Mouse (Mus musculus) stomach, embryonic 15.5 days (tissue): ENCODE data around the gene Drc3. TPM values are rescaled to one million over a fixed set of nuclear protein-coding genes. Genes with fewer than 3 reads are reported as not detected.
A peak's percentile ranks its signal among the peaks of the same experiment; 100 is the strongest.

ENCODE experiments used
- ATAC-seq: fragments of 200-750 bp; cut with Nextera tagmentation; 2 replicates; pipeline ENCODE4 v1.8.0; 2017; ENCODE audit warnings: low read depth, moderate number of reproducible peaks, moderate TSS enrichment; ENCODE audit not compliant: insufficient read depth, low FRiP score
- H3K27ac ChIP-seq: fragments of 300-500 bp; sonication (generic); 2 replicates; pipeline ENCODE4 v1.5.1; 2015; ENCODE audit warnings: mild to moderate bottlenecking, inconsistent platforms
- H3K27me3 ChIP-seq: fragments of 300-500 bp; sonication (generic); replicated peaks from 2 replicates; pipeline ENCODE4 v1.6.1; 2015; ENCODE audit warnings: inconsistent platforms
- H3K36me3 ChIP-seq: fragments of 300-500 bp; sonication (generic); 2 replicates; pipeline ENCODE4 v1.6.1; 2015; ENCODE audit warnings: inconsistent platforms
- H3K4me1 ChIP-seq: fragments of 300-500 bp; sonication (generic); 2 replicates; pipeline ENCODE4 v1.6.1; 2015; ENCODE audit warnings: inconsistent platforms
- H3K4me2 ChIP-seq: fragments of 300-500 bp; sonication (generic); 2 replicates; pipeline ENCODE4 v1.6.1; 2015; ENCODE audit warnings: mild to moderate bottlenecking, inconsistent platforms
- H3K4me3 ChIP-seq: fragments of 300-500 bp; sonication (generic); replicated peaks from 2 replicates; pipeline ENCODE4 v1.5.1; 2015; ENCODE audit warnings: inconsistent platforms
- H3K9ac ChIP-seq: fragments of 300-500 bp; sonication (generic); 2 replicates; pipeline ENCODE4 v1.6.1; 2015; ENCODE audit warnings: inconsistent platforms
- H3K9me3 ChIP-seq: fragments of 300-500 bp; sonication (generic); 2 replicates; pipeline ENCODE4 v1.6.1; 2016; ENCODE audit warnings: inconsistent platforms
- WGBS: fragments of 180-500 bp; shearing (Covaris S2); methylation state at CpG from one replicate; pipeline ENCODE4 v1.1.7; 2015; 5-methylcytosine and 5-hydroxymethylcytosine counted together
- polyA plus RNA-seq: library from polyadenylated mRNA; unstranded; fragments of >200 nt; fragmentation: Nextera tagmentation; extraction: Ambion mirVana; gene quantifications from 2 replicates; pipeline ENCODE4 v1.2.1, GENCODE M21; 2015

The Drc3 gene
- polyA plus RNA-seq, 1 experiment from 2014 or later: 1.6 TPM

DNA sequence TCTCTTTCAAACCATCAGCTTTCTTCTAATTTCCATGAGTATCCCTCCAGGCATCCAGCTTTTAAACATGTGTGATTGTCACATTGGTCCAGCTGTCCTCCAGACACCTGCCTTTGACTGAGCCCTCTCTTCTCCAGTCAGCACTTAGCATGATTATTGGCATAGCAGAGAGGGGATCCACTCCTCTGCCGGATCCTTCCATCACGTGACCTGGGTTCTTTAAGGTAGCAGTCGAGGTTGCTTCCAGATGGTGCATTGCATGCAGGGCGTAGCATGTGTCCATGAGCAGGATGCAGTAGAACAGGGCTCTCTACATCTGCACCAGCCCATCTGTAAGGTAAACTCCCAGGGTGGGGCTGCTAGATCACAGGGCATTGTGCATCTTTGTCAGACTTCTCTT, 15.8 kb downstream of the Drc3 start:
- Histone ChIP-seq H3K27me3 (no peaks in the 10 kb centered on the region), H3K4me1 (peaks cover 8% of the 10 kb centered on the region), H3K9me3 (no peaks in the 10 kb centered on the region), H3K36me3 (no peaks in the 10 kb centered on the region), H3K9ac (no peak overlapping the region), H3K4me3 (no peak overlapping the region), H3K27ac (no peak overlapping the region), H3K4me2 (no peak overlapping the region)
- 70% methylated on average over 4 of the region's 4 CpGs for WGBS
- ATAC-seq: no peak

DNA sequence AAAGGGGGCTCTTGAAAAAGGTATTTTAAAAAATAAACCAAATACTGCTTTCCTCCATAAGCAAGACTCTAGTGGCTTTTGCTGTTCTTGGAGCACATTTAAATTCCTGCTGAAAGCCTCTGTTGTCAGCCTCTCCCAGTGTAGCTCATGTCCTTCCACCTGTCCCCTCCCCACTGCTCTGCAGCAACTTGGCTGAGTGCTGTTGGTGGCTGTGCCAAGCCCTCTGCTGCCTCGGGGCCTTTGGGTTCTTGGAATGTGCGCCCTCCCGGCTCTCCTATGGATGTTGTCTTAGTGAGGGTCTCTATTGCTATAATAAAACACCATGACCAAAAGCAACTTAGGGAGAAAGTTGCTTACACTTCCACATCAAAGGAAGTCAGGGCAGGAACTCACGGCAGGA, 16.3 kb downstream of the Drc3 start:
- ATAC-seq: no peak
- no peak overlapping the region for H3K4me3 ChIP-seq
- no peak overlapping the region for H3K9ac ChIP-seq
- 69% methylated on average over 4 of the region's 4 CpGs for WGBS
- H3K4me1 ChIP-seq: peaks cover 8% of the 10 kb centered on the region
- no peaks in the 10 kb centered on the region for H3K27me3 ChIP-seq
- H3K36me3 ChIP-seq: no peaks in the 10 kb centered on the region
- no peak overlapping the region for H3K27ac ChIP-seq
- H3K4me2 ChIP-seq: no peak overlapping the region
- H3K9me3 ChIP-seq: no peaks in the 10 kb centered on the region

DNA sequence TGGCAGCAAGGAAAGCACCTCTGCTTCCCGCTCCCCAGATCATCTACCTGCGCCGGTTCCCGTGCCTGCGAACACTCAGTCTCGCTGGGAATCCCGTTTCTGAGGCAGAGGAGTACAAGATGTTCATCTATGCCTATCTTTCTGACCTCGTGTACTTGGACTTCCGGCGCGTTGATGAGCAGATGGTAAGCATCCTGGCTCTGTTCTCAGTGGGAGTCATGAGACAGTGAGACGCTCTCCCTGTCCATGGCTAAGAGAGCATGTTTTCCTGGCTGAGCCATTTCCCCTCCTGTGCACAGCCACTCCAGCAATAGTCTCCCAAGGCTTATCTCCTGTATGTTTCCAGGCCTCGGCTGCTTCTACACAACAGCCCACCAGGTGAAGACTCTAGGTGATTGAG, 17.3 kb downstream of the Drc3 start:
- H3K9me3 ChIP-seq: no peaks in the 10 kb centered on the region
- no peak overlapping the region for H3K4me2 ChIP-seq
- no peaks in the 10 kb centered on the region for H3K36me3 ChIP-seq
- 80% methylated on average over 13 of the region's 13 CpGs for WGBS
- peaks cover 5% of the 10 kb centered on the region for H3K4me1 ChIP-seq
- H3K27ac ChIP-seq: no peak overlapping the region
- no peaks in the 10 kb centered on the region for H3K27me3 ChIP-seq
- H3K4me3 ChIP-seq: no peak overlapping the region
- ATAC-seq: no peak
- no peak overlapping the region for H3K9ac ChIP-seq

DNA sequence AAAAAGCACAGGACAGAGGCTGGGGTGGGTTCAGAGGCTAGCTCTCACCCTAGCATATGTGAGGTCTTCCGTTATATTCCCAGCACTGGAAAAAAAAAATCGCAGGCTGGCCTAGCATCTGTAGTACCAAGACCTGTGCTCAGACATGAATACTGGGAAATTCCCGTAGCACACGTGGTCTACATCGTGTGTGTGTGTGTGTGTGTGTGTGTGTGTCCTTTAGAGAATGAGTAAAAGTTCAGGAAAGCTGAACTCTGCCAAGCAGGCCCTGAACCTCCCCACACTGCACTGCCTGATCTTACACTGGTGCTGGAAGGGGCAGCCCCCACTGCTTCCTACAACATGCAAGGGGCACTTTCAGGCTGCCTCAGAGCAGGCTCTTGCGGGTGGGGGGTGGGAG, 21.4 kb downstream of the Drc3 start:
- Histone ChIP-seq H3K36me3 (no peaks in the 10 kb centered on the region), H3K27me3 (no peaks in the 10 kb centered on the region), H3K4me3 (no peak overlapping the region), H3K4me2 (no peak overlapping the region), H3K9me3 (no peaks in the 10 kb centered on the region), H3K9ac (no peak overlapping the region), H3K27ac (no peak overlapping the region), H3K4me1 (no peaks in the 10 kb centered on the region)
- 79% methylated on average over 6 of the region's 6 CpGs for WGBS
- no peak for ATAC-seq

DNA sequence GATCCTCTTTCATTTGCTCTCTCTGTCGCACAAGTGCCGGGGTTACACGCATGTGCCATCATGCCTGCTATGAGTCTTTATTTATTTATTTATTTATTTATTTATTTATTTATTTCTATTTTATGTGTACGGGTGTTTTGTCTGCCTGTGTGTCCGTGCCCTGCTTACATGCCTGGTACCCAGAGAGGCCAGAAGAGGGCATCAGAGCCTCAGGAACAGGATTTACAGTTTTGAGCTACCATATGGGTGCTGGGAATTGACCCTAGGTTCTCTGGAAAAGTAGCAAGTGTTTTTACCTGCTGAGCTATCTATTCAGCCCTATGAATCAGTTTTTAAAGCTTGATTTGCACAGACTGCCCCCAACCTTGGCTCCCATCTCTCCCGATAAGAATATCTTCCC, 30.4 kb downstream of the Drc3 start:
- 91% methylated on average over 6 of the region's 6 CpGs for WGBS

DNA sequence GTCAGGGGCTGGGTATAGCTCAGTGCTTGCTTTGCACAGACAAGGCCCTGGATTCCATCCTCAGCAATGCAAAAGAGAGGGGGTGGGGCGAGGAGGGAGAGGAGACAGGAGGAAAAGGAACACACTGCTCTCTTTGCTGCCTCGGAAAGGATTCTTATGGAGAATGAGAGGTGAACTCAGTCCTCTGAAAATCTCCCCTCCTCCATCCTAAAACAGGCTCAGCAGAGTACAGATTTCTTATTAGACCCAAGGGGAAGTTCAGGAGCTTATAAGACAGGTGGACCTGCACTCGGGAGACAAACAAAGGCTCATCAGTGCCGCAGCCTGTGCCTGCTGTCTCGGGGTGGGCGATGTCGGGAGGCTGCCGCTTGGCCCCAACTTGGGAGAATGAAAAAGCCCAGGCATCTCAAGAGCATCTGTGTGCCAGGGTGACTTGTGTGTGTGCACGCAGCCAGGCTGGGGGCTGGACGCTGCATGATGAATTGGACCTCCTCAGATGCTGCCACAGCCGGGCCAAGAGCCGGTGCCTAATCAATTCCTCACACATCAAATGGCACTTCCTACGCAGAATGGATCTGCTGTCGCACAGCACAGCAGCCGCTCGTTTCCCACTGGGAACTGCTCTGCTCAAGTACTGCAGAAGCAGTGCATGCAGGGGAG, 31.8 kb downstream of the Drc3 start:
- Histone ChIP-seq H3K4me2 (peak overlapping the region; percentile 34), H3K27me3 (0 out of 2 replicates have a peak, but pooled peaks cover 4% of the 10 kb centered on the region), H3K36me3 (no peaks in the 10 kb centered on the region), H3K9ac (no peak overlapping the region), H3K4me3 (no peak overlapping the region), H3K27ac (no peak overlapping the region), H3K4me1 (peaks cover 5% of the 10 kb centered on the region; the same call in 1 of the 2 replicates), H3K9me3 (no peaks in the 10 kb centered on the region)
- ATAC-seq: no peak
- WGBS: 6% methylated on average over 16 of the region's 16 CpGs

More for the DNA sequence above, 30.4 kb downstream of the Drc3 start:
- Histone ChIP-seq H3K9me3 (no peaks in the 10 kb centered on the region), H3K27ac (no peak overlapping the region), H3K36me3 (no peaks in the 10 kb centered on the region), H3K9ac (no peak overlapping the region), H3K4me3 (no peak overlapping the region), H3K4me2 (no peak overlapping the region), H3K27me3 (0 out of 2 replicates have a peak, but pooled peaks cover 4% of the 10 kb centered on the region), H3K4me1 (peaks cover 5% of the 10 kb centered on the region; the same call in 1 of the 2 replicates)
- no peak for ATAC-seq

DNA sequence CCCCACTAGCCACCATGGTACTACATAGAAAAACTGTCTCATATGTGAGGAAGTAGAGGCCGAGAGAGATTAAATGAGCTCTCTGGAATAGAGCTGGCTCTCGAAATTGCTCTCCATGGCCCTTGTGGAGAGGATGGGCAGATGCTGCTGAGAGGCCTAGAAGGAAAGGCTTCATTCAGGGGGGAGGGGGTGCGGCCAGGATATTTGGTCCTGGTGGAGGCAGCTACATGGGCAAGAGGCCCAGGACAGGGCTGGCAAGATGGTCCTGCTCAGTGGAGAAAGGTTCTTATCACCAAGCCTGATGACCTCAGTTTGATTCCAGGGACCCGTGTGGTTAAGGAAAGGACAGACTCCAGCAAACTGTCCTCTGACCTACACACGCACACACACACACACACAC, 32.8 kb downstream of the Drc3 start:
- no peak overlapping the region for H3K9ac ChIP-seq
- no peak overlapping the region for H3K27ac ChIP-seq
- 78% methylated on average over 5 of the region's 5 CpGs for WGBS
- no peak for ATAC-seq
- no peaks in the 10 kb centered on the region for H3K36me3 ChIP-seq
- no peak overlapping the region for H3K4me3 ChIP-seq
- H3K9me3 ChIP-seq: no peaks in the 10 kb centered on the region
- H3K27me3 ChIP-seq: 0 out of 2 replicates have a peak, but pooled peaks cover 4% of the 10 kb centered on the region
- H3K4me2 ChIP-seq: no peak overlapping the region
- H3K4me1 ChIP-seq: peaks cover 5% of the 10 kb centered on the region; the same call in 1 of the 2 replicates

DNA sequence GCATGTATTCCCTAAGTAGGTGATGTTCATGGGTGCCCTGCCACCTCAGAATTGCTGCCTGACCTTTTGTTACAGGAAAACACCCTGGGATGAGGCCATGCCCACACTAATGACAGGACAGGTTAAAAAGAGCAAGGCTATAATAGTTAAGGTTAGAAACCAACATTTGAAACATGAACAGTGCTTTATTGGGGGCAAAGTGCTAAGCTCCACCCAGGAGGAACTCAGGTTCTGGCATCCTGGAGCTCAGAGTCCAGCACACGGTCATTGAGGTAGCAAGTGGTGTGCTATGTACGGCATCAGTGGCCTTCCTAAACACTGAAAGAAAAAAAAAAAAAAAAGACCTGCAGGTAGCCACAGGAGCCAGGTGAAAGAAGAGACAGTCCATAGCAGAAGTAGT, 34.8 kb downstream of the Drc3 start:
- Histone ChIP-seq H3K36me3 (no peaks in the 10 kb centered on the region), H3K9me3 (no peaks in the 10 kb centered on the region), H3K4me3 (no peak overlapping the region), H3K4me2 (no peak overlapping the region), H3K27me3 (0 out of 2 replicates have a peak, but pooled peaks cover 4% of the 10 kb centered on the region), H3K4me1 (peaks cover 5% of the 10 kb centered on the region; the same call in 1 of the 2 replicates), H3K27ac (no peak overlapping the region), H3K9ac (no peak overlapping the region)
- 82% methylated on average over 2 of the region's 2 CpGs for WGBS
- no peak for ATAC-seq

DNA sequence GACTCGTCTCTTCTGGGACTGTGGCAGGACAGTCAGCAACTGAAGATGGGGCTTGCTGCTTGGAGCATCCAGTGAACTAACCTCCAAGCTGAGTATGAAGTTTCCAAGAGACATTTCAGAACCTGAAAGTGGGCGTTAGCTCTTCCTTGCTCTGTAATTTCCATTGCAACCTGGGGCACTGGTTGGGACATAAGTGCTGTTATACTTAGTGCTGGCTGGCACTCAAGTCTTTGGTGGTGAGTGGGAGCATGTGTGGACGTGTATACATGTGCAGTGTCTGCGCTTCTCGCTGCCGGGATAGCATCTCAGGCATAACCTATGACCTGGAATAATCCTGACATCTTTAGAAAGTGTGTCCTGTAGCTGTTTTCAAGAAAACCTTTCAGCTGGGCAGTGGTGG, 38.2 kb downstream of the Drc3 start:
- no peaks in the 10 kb centered on the region for H3K4me1 ChIP-seq
- no peak overlapping the region for H3K4me3 ChIP-seq
- 80% methylated on average over 6 of the region's 6 CpGs for WGBS
- no peak overlapping the region for H3K4me2 ChIP-seq
- no peaks in the 10 kb centered on the region for H3K27me3 ChIP-seq
- H3K9ac ChIP-seq: no peak overlapping the region
- no peak for ATAC-seq
- H3K36me3 ChIP-seq: no peaks in the 10 kb centered on the region
- H3K9me3 ChIP-seq: no peaks in the 10 kb centered on the region
- H3K27ac ChIP-seq: no peak overlapping the region

DNA sequence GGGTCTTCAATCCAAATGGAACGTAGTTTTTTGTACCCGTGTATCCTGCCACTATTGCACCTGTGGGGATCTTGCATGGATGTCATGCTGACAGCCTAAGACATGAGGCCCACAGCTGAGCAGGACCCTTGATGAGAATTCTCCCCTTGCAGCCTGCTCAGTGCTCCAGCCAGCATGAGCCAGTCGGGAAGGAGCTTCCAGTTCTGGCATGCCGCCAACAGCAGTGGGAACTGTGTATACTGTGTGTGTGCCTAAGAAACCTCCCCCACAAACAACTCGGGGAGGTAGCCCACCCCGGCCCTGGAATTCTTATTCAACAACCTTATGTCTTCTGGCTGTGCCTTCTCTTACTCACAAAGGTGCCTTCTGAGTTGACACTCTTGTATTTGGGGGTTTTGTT, 43.4 kb downstream of the Drc3 start:
- Histone ChIP-seq H3K9ac (no peak overlapping the region), H3K27ac (no peak overlapping the region), H3K4me2 (no peak overlapping the region), H3K27me3 (no peaks in the 10 kb centered on the region), H3K36me3 (peaks cover 8% of the 10 kb centered on the region; the same call in 1 of the 2 replicates), H3K4me1 (no peaks in the 10 kb centered on the region), H3K9me3 (no peaks in the 10 kb centered on the region), H3K4me3 (no peak overlapping the region)
- peak; percentile 65 for ATAC-seq
- WGBS: 59% methylated on average over 6 of the region's 6 CpGs

DNA sequence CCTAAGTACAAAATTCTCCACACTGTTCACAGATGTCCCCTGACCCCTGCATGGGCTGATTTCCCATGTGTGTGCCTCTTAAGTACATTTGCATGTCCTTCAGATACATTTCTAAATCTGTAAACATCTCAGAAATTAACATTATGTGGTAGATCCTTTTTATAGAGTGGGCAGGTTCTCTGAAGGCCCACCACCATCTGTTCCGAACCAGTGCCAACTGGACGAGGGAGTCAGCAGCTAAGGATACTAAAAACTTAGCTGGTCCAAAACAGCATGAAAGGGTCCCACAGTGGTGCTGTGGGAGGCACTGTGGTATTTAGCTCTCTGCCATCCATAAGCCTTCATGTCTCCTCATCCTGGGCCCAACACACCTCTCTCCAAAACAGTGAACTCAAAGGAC, 44.0 kb downstream of the Drc3 start:
- Histone ChIP-seq H3K4me3 (no peak overlapping the region), H3K27me3 (no peaks in the 10 kb centered on the region), H3K27ac (no peak overlapping the region), H3K9me3 (no peaks in the 10 kb centered on the region), H3K9ac (no peak overlapping the region), H3K4me1 (no peaks in the 10 kb centered on the region), H3K4me2 (no peak overlapping the region), H3K36me3 (peaks cover 15% of the 10 kb centered on the region; the same call in 1 of the 2 replicates)
- ATAC-seq: no peak
- WGBS: 83% methylated on average over 2 of the region's 2 CpGs

DNA sequence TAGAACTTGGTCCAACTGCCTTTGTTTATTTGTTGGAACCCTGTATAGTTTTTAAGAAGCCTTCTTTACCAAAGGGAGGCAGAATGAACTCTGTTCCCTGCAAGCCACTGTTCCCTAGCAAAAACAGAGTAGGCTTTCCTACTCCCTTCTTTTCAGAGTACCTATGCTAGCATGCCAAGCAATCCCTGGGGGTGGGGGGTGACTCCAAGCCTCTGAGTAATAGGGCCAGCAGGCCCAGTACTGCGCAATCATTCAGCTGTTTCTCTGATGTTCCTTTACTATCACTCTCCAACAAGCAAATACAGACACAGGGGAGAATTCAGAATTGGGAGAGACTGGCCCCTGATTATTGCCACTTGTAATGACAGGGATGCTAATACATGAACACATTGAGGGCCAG, 53.5 kb downstream of the Drc3 start:
- Histone ChIP-seq H3K9ac (no peak overlapping the region), H3K9me3 (no peaks in the 10 kb centered on the region), H3K4me3 (no peak overlapping the region), H3K4me2 (no peak overlapping the region), H3K4me1 (no peaks in the 10 kb centered on the region), H3K27ac (no peak overlapping the region), H3K36me3 (peaks cover 54% of the 10 kb centered on the region), H3K27me3 (no peaks in the 10 kb centered on the region)
- WGBS: 100% methylated on average over 1 of the region's 1 CpGs
- no peak for ATAC-seq

DNA sequence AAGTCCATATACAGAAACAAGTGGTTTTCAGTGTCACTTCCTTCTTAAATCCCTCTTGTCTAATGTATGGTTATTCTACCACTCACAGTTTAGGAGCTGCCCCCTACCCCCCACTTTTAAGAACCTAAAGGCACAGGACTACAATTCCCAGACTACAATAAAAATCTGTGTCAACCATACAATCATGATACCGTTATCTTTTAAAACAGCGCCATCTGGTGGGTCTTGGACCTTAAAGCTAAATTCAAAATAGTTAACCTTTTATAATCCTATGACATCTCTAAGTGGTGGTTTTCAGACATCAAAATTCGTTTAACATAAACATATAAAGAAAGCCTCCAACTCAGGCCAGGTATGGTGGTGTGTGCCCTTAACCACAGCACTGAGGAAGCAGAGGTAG, 59.0 kb downstream of the Drc3 start:
- Histone ChIP-seq H3K9me3 (no peaks in the 10 kb centered on the region), H3K4me2 (no peak overlapping the region), H3K9ac (no peak overlapping the region), H3K27ac (no peak overlapping the region), H3K4me1 (peaks cover 7% of the 10 kb centered on the region; the same call in 1 of the 2 replicates), H3K4me3 (no peak overlapping the region), H3K27me3 (no peaks in the 10 kb centered on the region), H3K36me3 (peaks cover 13% of the 10 kb centered on the region; the same call in 1 of the 2 replicates)
- 5% methylated on average over 3 of the region's 3 CpGs for WGBS
- ATAC-seq: no peak
